Mouse (Mus musculus) spleen, adult 2 months (tissue): ENCODE data around the gene Derl3. TPM values are rescaled to one million over a fixed set of nuclear protein-coding genes. Genes with fewer than 3 reads are reported as not detected.

Experiments
- DNase-seq, 2 experiments: peaks; one replicate each; pipeline versions ENCODE4 v3.0.0 to v3.0.0-alpha.2; 2012 to 2021; ENCODE audit warnings: low spot score in 2 of 2, low read depth in 1 of 2
- H3K27ac ChIP-seq: fragments of 200-500 bp; 2 replicates; pipeline ENCODE4 v1.5.1; 2012; ENCODE audit warnings: low read length, inconsistent platforms; ENCODE audit not compliant: insufficient read depth
- H3K27me3 ChIP-seq: fragments of 200-500 bp; 2 replicates; pipeline ENCODE4 v1.6.1; 2012; ENCODE audit warnings: mild to moderate bottlenecking, moderate library complexity, low read length, inconsistent platforms; ENCODE audit not compliant: control insufficient read depth, insufficient read depth
- H3K36me3 ChIP-seq: fragments of 200-500 bp; 2 replicates; pipeline ENCODE4 v1.6.1; 2012; ENCODE audit warnings: mild to moderate bottlenecking, low read length, inconsistent platforms; ENCODE audit not compliant: control insufficient read depth, insufficient read depth
- H3K4me1 ChIP-seq: fragments of 200-500 bp; 2 replicates; pipeline ENCODE4 v1.6.1; 2011; ENCODE audit warnings: inconsistent platforms; ENCODE audit not compliant: control insufficient read depth, insufficient read depth, insufficient read length
- H3K4me3 ChIP-seq: fragments of 200-500 bp; 2 replicates; pipeline ENCODE4 v1.5.1; 2011; ENCODE audit warnings: mild to moderate bottlenecking, inconsistent platforms; ENCODE audit not compliant: insufficient read depth, insufficient read length; ENCODE audit errors: extremely low read depth
- CTCF ChIP-seq: fragments of 200-500 bp; IDR thresholded peaks from 2 replicates; pipeline ENCODE4 v1.5.1; 2011; ENCODE audit warnings: mild to moderate bottlenecking, inconsistent platforms; ENCODE audit not compliant: insufficient read depth, insufficient read length, insufficient replicate concordance; ENCODE audit errors: extremely low read depth
- POLR2A ChIP-seq: fragments of 200-500 bp; IDR thresholded peaks from 2 replicates; pipeline ENCODE4 v1.6.1; 2011; ENCODE audit warnings: low read depth, low read length, inconsistent platforms
- WGBS: fragments of 180-500 bp; shearing (Covaris S2); methylation state at CpG from one replicate; pipeline ENCODE4 v1.1.7; 2018; 5-methylcytosine and 5-hydroxymethylcytosine counted together
- polyA plus RNA-seq: library from polyadenylated mRNA; depleted of rRNA; stranded (reverse); fragments of >200 nt; gene quantifications from 2 replicates; pipeline ENCODE4 v1.2.3, GENCODE M21; 2012

Gene Derl3
- polyA plus RNA-seq, 1 experiment: 67.3 TPM

- no peaks in the 10 kb centered on the region; the same call in 1 of the 2 replicates for H3K4me1 ChIP-seq
- 60% methylated on average over 2 of the region's 2 CpGs for WGBS
- no peak overlapping the region for H3K27ac ChIP-seq
- DNase-seq: no peak
- H3K27me3 ChIP-seq: no peaks in the 10 kb centered on the region
- TF ChIP-seq POLR2A (no peak), CTCF (no peak)
- H3K4me3 ChIP-seq: no peak overlapping the region
- H3K36me3 ChIP-seq: no peaks in the 10 kb centered on the region
Measured at GRCm38 (mm10) chr10:75924324-75924723, 31.1 kb downstream of the Derl3 start.

GRCm38 (mm10) chr10:75926396-75926795, 33.2 kb downstream of the Derl3 start:
- H3K27ac ChIP-seq: no peak overlapping the region
- no peaks in the 10 kb centered on the region for H3K36me3 ChIP-seq
- no peaks in the 10 kb centered on the region for H3K27me3 ChIP-seq
- TF ChIP-seq POLR2A (no peak), CTCF (no peak)
- DNase-seq: no peak
- WGBS: 75% methylated on average over 13 of the region's 13 CpGs
- H3K4me3 ChIP-seq: peak overlapping the region; percentile 6; the same call in 1 of the 2 replicates
- H3K4me1 ChIP-seq: peaks cover under 1% of the 10 kb centered on the region; the same call in 1 of the 2 replicates

- no peak for TF ChIP-seq CTCF
- no peak for TF ChIP-seq POLR2A
- Histone ChIP-seq H3K27me3 (no peaks in the 10 kb centered on the region), H3K4me1 (peaks cover 14% of the 10 kb centered on the region), H3K27ac (no peak overlapping the region), H3K36me3 (no peaks in the 10 kb centered on the region), H3K4me3 (no peak overlapping the region)
- no peak for DNase-seq
- WGBS: 62% methylated on average over 6 of the region's 6 CpGs
Measured at GRCm38 (mm10) chr10:75930304-75930703, 37.1 kb downstream of the Derl3 start.

- Histone ChIP-seq H3K4me3 (no peak overlapping the region), H3K4me1 (peaks cover 17% of the 10 kb centered on the region), H3K27ac (no peak overlapping the region), H3K36me3 (no peaks in the 10 kb centered on the region), H3K27me3 (no peaks in the 10 kb centered on the region)
- TF ChIP-seq CTCF (no peak), POLR2A (no peak)
- no peak for DNase-seq
- WGBS: 54% methylated on average over 7 of the region's 7 CpGs
Measured at GRCm38 (mm10) chr10:75931311-75931710, 38.1 kb downstream of the Derl3 start.

- Histone ChIP-seq H3K4me1 (peaks cover 17% of the 10 kb centered on the region), H3K4me3 (peak overlapping the region; percentile 59), H3K36me3 (no peaks in the 10 kb centered on the region), H3K27me3 (no peaks in the 10 kb centered on the region), H3K27ac (peak overlapping the region; percentile 33; the same call in 1 of the 2 replicates)
- no peak for TF ChIP-seq POLR2A
- TF ChIP-seq CTCF: no peak
- DNase-seq: peak in 1 of 2 experiments; percentile 50
- WGBS: 3% methylated on average over 41 of the region's 44 CpGs
Measured at GRCm38 (mm10) chr10:75932081-75932678, 39.0 kb downstream of the Derl3 start.

- H3K4me3 ChIP-seq: peak within 1 kb of the TSS; percentile 59
- H3K4me1 ChIP-seq: peaks cover 20% of the 10 kb centered on the region
- H3K27me3 ChIP-seq: no peaks in the 10 kb centered on the region
- TF ChIP-seq POLR2A (no peak), CTCF (no peak)
- no peak for DNase-seq
- H3K27ac ChIP-seq: peak within 1 kb of the TSS; percentile 33; the same call in 1 of the 2 replicates
- 68% methylated on average over 6 of the region's 6 CpGs for WGBS
- no peaks in the 10 kb centered on the region for H3K36me3 ChIP-seq
Measured at GRCm38 (mm10) chr10:75932891-75933290, 39.7 kb downstream of the Derl3 start, which contains the start of gene Chchd10. Gene Chchd10, plus strand, starts transcription at chr10:75933130.

- TF ChIP-seq CTCF (no peak), POLR2A (no peak)
- Histone ChIP-seq H3K4me3 (no peak overlapping the region), H3K4me1 (peaks cover 22% of the 10 kb centered on the region), H3K36me3 (no peaks in the 10 kb centered on the region), H3K27ac (no peak overlapping the region), H3K27me3 (no peaks in the 10 kb centered on the region)
- no peak for DNase-seq
- WGBS: 53% methylated on average over 1 of the region's 1 CpGs
Measured at GRCm38 (mm10) chr10:75934991-75935390, 41.8 kb downstream of the Derl3 start.
